Mouse (Mus musculus) stomach, postnatal 0 days (tissue): ENCODE data around the gene Cd300lf.

ENCODE experiments used
- CTCF ChIP-seq: IDR thresholded peaks from 2 replicates; pipeline ENCODE4 v1.5.1; 2016; ENCODE audit warnings: antibody characterized with exemption, low read depth, mild to moderate bottlenecking, moderate library complexity
- EP300 ChIP-seq: optimal IDR thresholded peaks from 2 replicates; pipeline ENCODE3; 2016; ENCODE audit warnings: antibody characterized with exemption

GRCm38 (mm10) chr11:115112196-115112595 lies 21.6 kb downstream of the Cd300lf start:
- TF ChIP-seq CTCF (no peak), EP300 (no peak)
